Mouse (Mus musculus) kidney, embryonic 16.5 days (tissue): ENCODE measurements around the gene Omd. TPM values are rescaled to one million over a fixed set of nuclear protein-coding genes. Genes with fewer than 3 reads are reported as not detected.

ENCODE experiments used
- ATAC-seq: fragments of 200-750 bp; cut with Nextera tagmentation; 2 replicates; pipeline ENCODE4 v1.8.0; 2017; ENCODE audit warnings: moderate TSS enrichment; ENCODE audit not compliant: low FRiP score, low TSS enrichment
- H3K27ac ChIP-seq: fragments of 300-500 bp; sonication (generic); 2 replicates; pipeline ENCODE4 v1.5.1; 2014; ENCODE audit warnings: low read length
- H3K27me3 ChIP-seq: fragments of 300-500 bp; sonication (generic); 2 replicates; pipeline ENCODE4 v1.6.1; 2014; ENCODE audit warnings: low read length, control low read depth, mixed read lengths; ENCODE audit not compliant: insufficient read depth
- H3K36me3 ChIP-seq: fragments of 300-500 bp; sonication (generic); 2 replicates; pipeline ENCODE4 v1.6.1; 2014; ENCODE audit warnings: low read length, control low read depth, mixed read lengths; ENCODE audit not compliant: insufficient read depth
- H3K4me1 ChIP-seq: fragments of 300-500 bp; sonication (generic); 2 replicates; pipeline ENCODE4 v1.6.1; 2014; ENCODE audit warnings: low read length, control low read depth, mixed read lengths; ENCODE audit not compliant: insufficient read depth
- H3K4me2 ChIP-seq: fragments of 300-500 bp; sonication (generic); replicated peaks from 2 replicates; pipeline ENCODE4 v1.6.1; 2014; ENCODE audit warnings: low read depth, low read length
- H3K4me3 ChIP-seq: fragments of 300-500 bp; sonication (generic); 2 replicates; pipeline ENCODE4 v1.5.1; 2014; ENCODE audit warnings: mild to moderate bottlenecking, low read length
- H3K9ac ChIP-seq: fragments of 300-500 bp; sonication (generic); replicated peaks from 2 replicates; pipeline ENCODE4 v1.6.1; 2014; ENCODE audit warnings: low read length
- H3K9me3 ChIP-seq: fragments of 300-500 bp; sonication (generic); 2 replicates; pipeline ENCODE4 v1.6.1; 2016; ENCODE audit warnings: low read length, control low read depth
- WGBS: fragments of 180-500 bp; shearing (Covaris S2); extraction: QIAGEN DNeasy Blood & Tissue Kit; methylation state at CpG from one replicate; pipeline ENCODE4 v1.1.7; 2014; 5-methylcytosine and 5-hydroxymethylcytosine counted together
- polyA plus RNA-seq: library from polyadenylated mRNA; unstranded; fragments of >200 nt; fragmentation: Nextera tagmentation; extraction: Ambion mirVana; gene quantifications from 2 replicates; pipeline ENCODE4 v1.2.1, GENCODE M21; 2015

Gene Omd
- polyA plus RNA-seq, 1 experiment from 2014 or later: 1.0 TPM

- WGBS: 83% methylated on average over 1 of the region's 1 CpGs
- no peak for ATAC-seq
- H3K9me3 ChIP-seq: no peaks in the 10 kb centered on the region
These were observed 26.1 kb upstream of the Omd start for GRCm38 (mm10) chr13:49556203-49556602.

GRCm38 (mm10) chr13:49556924-49557323 lies 25.3 kb upstream of the Omd start:
- Histone ChIP-seq H3K4me2 (no peak overlapping the region), H3K36me3 (no peaks in the 10 kb centered on the region), H3K9me3 (no peaks in the 10 kb centered on the region), H3K27ac (no peak overlapping the region), H3K4me1 (no peaks in the 10 kb centered on the region), H3K9ac (no peak overlapping the region), H3K27me3 (no peaks in the 10 kb centered on the region), H3K4me3 (no peak overlapping the region)
- WGBS: 60% methylated on average over 1 of the region's 1 CpGs
- ATAC-seq: no peak

More at GRCm38 (mm10) chr13:49556203-49556602, 26.1 kb upstream of the Omd start:
- Histone ChIP-seq H3K27ac (no peak overlapping the region), H3K36me3 (no peaks in the 10 kb centered on the region), H3K4me3 (no peak overlapping the region), H3K4me2 (no peak overlapping the region), H3K9ac (no peak overlapping the region), H3K4me1 (no peaks in the 10 kb centered on the region), H3K27me3 (no peaks in the 10 kb centered on the region)

- WGBS: 49% methylated on average over 2 of the region's 2 CpGs
- Histone ChIP-seq H3K9ac (no peak overlapping the region), H3K4me1 (no peaks in the 10 kb centered on the region), H3K9me3 (no peaks in the 10 kb centered on the region), H3K27me3 (no peaks in the 10 kb centered on the region), H3K4me3 (no peak overlapping the region), H3K36me3 (no peaks in the 10 kb centered on the region), H3K4me2 (no peak overlapping the region), H3K27ac (no peak overlapping the region)
- no peak for ATAC-seq
These were observed 23.1 kb upstream of the Omd start for GRCm38 (mm10) chr13:49559185-49559584.

- WGBS: 65% methylated on average over 2 of the region's 2 CpGs
- H3K4me3 ChIP-seq: no peak overlapping the region
- H3K4me1 ChIP-seq: no peaks in the 10 kb centered on the region
- H3K27me3 ChIP-seq: no peaks in the 10 kb centered on the region
- no peak overlapping the region for H3K27ac ChIP-seq
- no peak overlapping the region for H3K4me2 ChIP-seq
- no peak for ATAC-seq
- no peaks in the 10 kb centered on the region for H3K36me3 ChIP-seq
- no peaks in the 10 kb centered on the region for H3K9me3 ChIP-seq
- no peak overlapping the region for H3K9ac ChIP-seq
These were observed 21.4 kb upstream of the Omd start for GRCm38 (mm10) chr13:49560886-49561285.

- no peak for ATAC-seq
These were observed 17.9 kb upstream of the Omd start for GRCm38 (mm10) chr13:49564347-49564746.

GRCm38 (mm10) chr13:49570371-49570770 lies 11.9 kb upstream of the Omd start:
- Histone ChIP-seq H3K9ac (no peak overlapping the region), H3K27me3 (no peaks in the 10 kb centered on the region), H3K4me1 (no peaks in the 10 kb centered on the region), H3K4me2 (no peak overlapping the region), H3K9me3 (no peaks in the 10 kb centered on the region), H3K36me3 (no peaks in the 10 kb centered on the region), H3K4me3 (no peak overlapping the region), H3K27ac (no peak overlapping the region)
- ATAC-seq: no peak
- 85% methylated on average over 3 of the region's 3 CpGs for WGBS

More at GRCm38 (mm10) chr13:49564347-49564746, 17.9 kb upstream of the Omd start:
- Histone ChIP-seq H3K36me3 (no peaks in the 10 kb centered on the region), H3K4me2 (no peak overlapping the region), H3K9me3 (no peaks in the 10 kb centered on the region), H3K4me1 (no peaks in the 10 kb centered on the region), H3K4me3 (no peak overlapping the region), H3K9ac (no peak overlapping the region), H3K27me3 (no peaks in the 10 kb centered on the region), H3K27ac (no peak overlapping the region)
- 84% methylated on average over 1 of the region's 1 CpGs for WGBS

GRCm38 (mm10) chr13:49571418-49571817 lies 10.8 kb upstream of the Omd start:
- Histone ChIP-seq H3K4me3 (no peak overlapping the region), H3K27ac (no peak overlapping the region), H3K36me3 (no peaks in the 10 kb centered on the region), H3K9me3 (no peaks in the 10 kb centered on the region), H3K9ac (no peak overlapping the region), H3K27me3 (no peaks in the 10 kb centered on the region), H3K4me2 (no peak overlapping the region), H3K4me1 (no peaks in the 10 kb centered on the region)
- no peak for ATAC-seq
- WGBS: 75% methylated on average over 2 of the region's 2 CpGs

- H3K4me1 ChIP-seq: no peaks in the 10 kb centered on the region
- no peak overlapping the region for H3K4me2 ChIP-seq
- no peak for ATAC-seq
- no peaks in the 10 kb centered on the region for H3K9me3 ChIP-seq
- H3K27me3 ChIP-seq: no peaks in the 10 kb centered on the region
- H3K9ac ChIP-seq: no peak overlapping the region
- H3K27ac ChIP-seq: 0 out of 2 replicates have a peak overlapping the region, but pooled peaks have one; percentile 26
- H3K36me3 ChIP-seq: no peaks in the 10 kb centered on the region
- no peak overlapping the region for H3K4me3 ChIP-seq
These were observed 1.6 kb downstream of the Omd start for GRCm38 (mm10) chr13:49583859-49584258.

- H3K4me1 ChIP-seq: no peaks in the 10 kb centered on the region
- H3K36me3 ChIP-seq: no peaks in the 10 kb centered on the region
- 0 out of 2 replicates have a peak overlapping the region, but pooled peaks have one; percentile 26 for H3K27ac ChIP-seq
- no peak for ATAC-seq
- no peak overlapping the region for H3K9ac ChIP-seq
- no peaks in the 10 kb centered on the region for H3K27me3 ChIP-seq
- whole genome bisulfite sequencing: 73% methylated on average over 8 of the region's 8 CpGs
- no peak overlapping the region for H3K4me2 ChIP-seq
- no peaks in the 10 kb centered on the region for H3K9me3 ChIP-seq
- no peak overlapping the region for H3K4me3 ChIP-seq
These were observed 2.2 kb downstream of the Omd start for GRCm38 (mm10) chr13:49584307-49585005.

GRCm38 (mm10) chr13:49586062-49586461 lies 3.8 kb downstream of the Omd start:
- Histone ChIP-seq H3K4me1 (no peaks in the 10 kb centered on the region), H3K9me3 (no peaks in the 10 kb centered on the region), H3K9ac (no peak overlapping the region), H3K4me2 (no peak overlapping the region), H3K27me3 (no peaks in the 10 kb centered on the region), H3K36me3 (no peaks in the 10 kb centered on the region), H3K27ac (no peak overlapping the region), H3K4me3 (no peak overlapping the region)
- WGBS: 94% methylated on average over 6 of the region's 6 CpGs
- no peak for ATAC-seq
